Mouse (Mus musculus): Measurements from ENCODE around the gene A4gnt.

- TF ChIP-seq CTCF (IDR thresholded peaks at IDR 0.05; ENCODE audit: borderline replicate concordance, insufficient read depth, low read length) (no peak), POLR2A (IDR thresholded peaks at IDR 0.05; ENCODE audit: low read depth, low read length) (no peak)
These were observed 16.3 kb downstream of the A4gnt start for GRCm38 (mm10) chr9:99628581-99628980.

Measured in embryonic fibroblast, embryonic 13.5 days (primary cell).